Comparison of ENCODE assay signal across 15 mouse cellular contexts in genomic region chr19:6684921-6685320, GRCm38 (mm10).
"Had no signal": no experiment of that assay in that cellular context is flagged by ENCODE, and none has a peak within 500 bp of the region (broad histone marks: within the 10 kb centered on the region; RNA-seq: fewer than 3 reads in every experiment).

No protein-coding gene starts in this region.

- DNase-seq: retina, postnatal 1 day; right cerebral cortex, adult 18-20 months; right cerebral cortex, postnatal 14 days; right cerebral cortex, postnatal 25 days; right cerebral cortex, postnatal 4 days; spleen, adult 18-20 months; thymus, adult 18-20 months; thymus, adult 2 months; thymus, postnatal 14 days; thymus, postnatal 25 days; thymus, postnatal 36 days; thymus, postnatal 4 days had no signal

- H3K9ac ChIP-seq: neural tube, embryonic 13.5 days; stomach, embryonic 15.5 days had no signal

- H3K4me3 ChIP-seq: neural tube, embryonic 13.5 days; stomach, embryonic 15.5 days had no signal

- H3K36me3 ChIP-seq: neural tube, embryonic 13.5 days; stomach, embryonic 15.5 days had no signal

- H3K9me3 ChIP-seq: neural tube, embryonic 13.5 days; stomach, embryonic 15.5 days had no signal

- H3K27ac ChIP-seq: neural tube, embryonic 13.5 days; stomach, embryonic 15.5 days; stomach, postnatal 0 days had no signal

- H3K4me1 ChIP-seq: neural tube, embryonic 13.5 days; stomach, embryonic 15.5 days had no signal

- H3K27me3 ChIP-seq: neural tube, embryonic 13.5 days; stomach, embryonic 15.5 days had no signal

- H3K4me2 ChIP-seq: neural tube, embryonic 13.5 days; stomach, embryonic 15.5 days had no signal
